Mouse (Mus musculus) adrenal gland, postnatal 36 days (tissue): ENCODE results near the gene Syngr3. TPM values are rescaled to one million over a fixed set of nuclear protein-coding genes. Genes with fewer than 3 reads are reported as not detected.
"Not testable (repeated sequence)": the region's sequence is repeated elsewhere in the genome, so short reads cannot be mapped to it uniquely, and the experiment has no call there.

ENCODE experiments used
- DNase-seq, 2 experiments: peaks; one replicate each; pipeline ENCODE4 v3.0.0; 2021; ENCODE audit warnings: mixed read lengths in 1 of 2
- long read RNA-seq, 2 experiments: library from polyadenylated mRNA; stranded (forward); transcript quantifications; one replicate each; pipeline ENCODE4 v2.0.0; 2021; ENCODE audit warnings: borderline sequencing depth in 2 of 2
- total RNA-seq, 2 experiments: library from RNA; stranded (reverse); gene quantifications; 2 replicates each; pipeline ENCODE4 v1.2.3; 2021

Gene Syngr3
- total RNA-seq: 1 to 10 TPM; 1.7 to 2.0 TPM
- long read RNA-seq, experiment 1, transcript Syngr3-201 (4 exons, 1,965 nt): major isoform, 7 of 8 reads
- long read RNA-seq, experiment 1, partial matches to known transcripts: 0 of 8 reads
- long read RNA-seq, experiment 1, other reads (novel, unspliced or antisense): 1 of 8 reads
- long read RNA-seq, experiment 2, partial matches to known transcripts: 0 of 3 reads
- long read RNA-seq, experiment 2, other reads (novel, unspliced or antisense): 0 of 3 reads

DNA sequence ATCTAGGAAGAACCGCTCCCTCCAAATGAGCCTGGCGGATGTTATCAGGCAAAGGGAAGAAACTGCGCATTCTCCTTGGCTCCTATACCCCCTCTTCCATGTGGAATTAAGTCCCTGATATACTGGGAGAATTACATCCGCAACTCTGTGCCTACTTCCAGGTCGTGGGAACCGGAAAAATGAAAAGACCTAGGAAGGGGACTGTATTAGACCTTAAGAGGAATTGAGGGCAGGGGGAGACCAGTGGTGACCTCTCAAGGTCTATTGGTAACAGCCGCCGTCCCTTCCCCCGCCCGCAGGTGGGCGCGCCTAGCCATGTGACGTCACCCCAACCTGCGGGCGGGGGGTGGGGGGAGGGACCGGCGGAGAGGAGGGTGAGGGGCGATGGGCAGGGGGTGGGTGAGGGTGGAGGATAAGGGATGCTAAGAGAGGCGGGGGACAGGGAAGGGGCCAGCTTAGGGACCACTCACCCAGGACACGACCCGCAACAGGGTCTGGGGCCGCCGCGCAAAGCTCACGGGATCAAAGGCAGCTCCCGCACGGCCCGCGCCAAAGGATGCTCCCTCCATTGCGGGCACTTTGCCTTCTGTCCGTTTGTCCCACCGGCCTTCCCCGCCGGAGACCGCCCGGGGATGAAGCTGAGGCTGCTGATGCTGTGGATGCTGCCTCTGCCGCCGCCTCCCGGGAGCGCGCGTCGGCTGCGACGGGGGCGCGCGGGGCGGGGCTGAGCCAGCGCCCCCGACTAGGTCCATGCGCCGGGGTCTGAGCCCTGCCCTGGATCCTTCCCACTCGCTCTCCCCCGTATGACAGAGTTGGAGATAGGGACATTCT is at the start of gene Syngr3:
Gene Syngr3 (minus strand): TSS at position 705 of the 831 bp plus-strand sequence.
- peak in 1 of 2 experiments; percentile 17 for DNase-seq

DNA sequence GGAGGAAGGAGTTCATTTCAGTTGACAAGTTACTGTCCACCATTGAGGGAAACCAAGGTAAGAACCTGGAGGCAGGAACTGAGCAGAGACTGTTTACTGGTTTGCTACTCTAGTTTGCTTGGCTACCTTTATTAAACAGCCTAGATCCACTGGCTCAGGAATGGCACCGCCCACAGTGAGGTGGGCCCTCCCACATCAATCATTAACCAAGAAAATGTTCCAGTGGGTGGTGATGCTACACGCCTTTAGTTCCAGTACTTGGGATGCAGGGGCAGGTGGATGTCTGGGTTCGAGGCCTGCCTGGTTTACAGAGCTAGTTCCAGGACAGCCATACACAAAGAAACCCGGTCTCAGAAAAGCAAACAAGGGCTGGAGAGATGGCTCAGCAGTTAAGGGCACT is 48.5 kb upstream of the Syngr3 start:
- DNase-seq: no peak

DNA sequence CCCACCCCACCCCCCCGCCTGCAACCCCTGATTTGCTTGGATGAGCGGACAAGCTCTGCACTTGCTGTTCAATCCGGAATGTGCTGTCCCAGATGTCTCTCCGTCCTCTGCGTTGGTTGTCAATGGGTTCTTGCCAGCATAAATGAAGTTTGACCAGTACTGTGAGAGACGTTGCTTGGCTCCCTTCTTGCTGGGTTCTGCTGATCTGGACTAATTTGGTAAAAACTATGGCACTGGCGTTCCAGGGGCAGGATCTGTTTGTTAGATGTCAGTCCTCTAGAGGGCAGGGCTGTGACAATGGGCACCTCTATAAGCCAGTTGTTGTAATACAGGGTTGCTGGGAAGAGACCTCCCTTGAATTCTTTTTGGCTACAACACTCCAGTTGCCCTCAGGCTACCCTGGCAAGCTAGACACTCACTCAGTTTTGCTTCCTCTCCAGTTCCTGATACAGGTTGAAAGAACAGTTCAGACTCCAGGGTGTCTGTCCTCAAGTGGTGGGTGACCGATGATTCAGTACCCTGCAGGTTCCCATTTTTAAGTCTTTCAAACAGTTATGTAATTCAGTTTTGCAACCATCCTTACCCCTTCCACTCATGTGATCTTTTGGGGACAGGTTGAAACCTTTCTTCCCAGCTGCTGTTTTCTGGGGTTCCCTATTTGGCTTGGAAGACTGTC is 47.5 kb upstream of the Syngr3 start:
- DNase-seq: no peak

DNA sequence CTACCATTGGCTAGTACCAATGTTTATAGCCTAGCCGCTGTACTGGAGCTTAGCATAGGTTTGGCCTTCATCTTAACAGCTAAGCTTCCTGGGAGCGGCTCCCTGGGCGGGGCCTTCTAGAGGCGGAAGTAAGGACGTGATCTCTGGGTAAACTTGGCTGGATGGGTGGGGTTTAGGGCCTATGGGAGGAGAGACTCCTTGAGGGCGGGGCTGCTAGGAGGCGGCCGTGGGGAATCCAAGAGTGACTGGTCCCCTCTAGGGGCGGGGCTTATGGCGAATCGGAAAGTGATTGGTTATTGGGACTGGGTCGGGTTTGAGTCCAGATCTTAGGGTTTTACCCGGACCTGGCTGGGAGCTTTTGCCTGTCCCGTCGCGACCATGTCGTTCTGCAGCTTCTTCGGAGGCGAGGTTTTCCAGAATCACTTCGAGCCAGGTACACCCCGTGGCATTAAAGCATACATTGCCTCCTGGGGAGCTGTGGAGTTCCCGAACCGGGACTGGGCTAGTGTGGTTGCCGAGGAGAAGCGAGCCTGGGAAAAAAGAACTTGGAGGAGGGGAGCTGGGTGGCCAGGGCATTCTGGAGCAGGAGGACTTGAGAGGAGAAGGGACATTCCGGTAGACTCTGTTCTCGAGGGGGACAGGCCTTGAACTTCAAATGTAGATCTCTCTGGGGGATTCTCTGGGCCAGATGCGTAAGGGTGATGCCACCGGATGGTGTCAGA is 46.7 kb upstream of the Syngr3 start, which contains the start of gene Msrb1:
Gene Msrb1 (plus strand): TSS at position 313 of the 722 bp plus-strand sequence.
- DNase-seq: peak; percentile 97 to 98

DNA sequence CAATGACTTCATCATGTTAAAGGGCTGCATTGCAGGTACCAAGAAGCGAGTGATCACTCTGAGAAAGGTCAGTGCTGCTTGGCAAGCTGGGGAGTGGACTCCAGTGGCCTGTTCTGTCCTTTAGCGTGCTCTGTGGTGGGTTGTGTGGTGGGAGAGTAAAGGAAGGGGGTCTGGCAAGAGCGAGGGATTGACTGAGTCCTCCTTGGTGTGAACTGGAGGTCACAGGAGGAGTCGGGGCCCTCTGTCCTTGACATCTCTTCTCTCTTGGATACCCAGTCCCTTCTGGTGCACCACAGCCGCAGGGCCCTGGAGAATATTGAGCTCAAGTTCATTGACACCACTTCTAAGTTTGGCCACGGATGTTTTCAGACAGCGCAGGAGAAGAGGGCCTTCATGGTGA is 45.7 kb upstream of the Syngr3 start:
- no peak for DNase-seq

DNA sequence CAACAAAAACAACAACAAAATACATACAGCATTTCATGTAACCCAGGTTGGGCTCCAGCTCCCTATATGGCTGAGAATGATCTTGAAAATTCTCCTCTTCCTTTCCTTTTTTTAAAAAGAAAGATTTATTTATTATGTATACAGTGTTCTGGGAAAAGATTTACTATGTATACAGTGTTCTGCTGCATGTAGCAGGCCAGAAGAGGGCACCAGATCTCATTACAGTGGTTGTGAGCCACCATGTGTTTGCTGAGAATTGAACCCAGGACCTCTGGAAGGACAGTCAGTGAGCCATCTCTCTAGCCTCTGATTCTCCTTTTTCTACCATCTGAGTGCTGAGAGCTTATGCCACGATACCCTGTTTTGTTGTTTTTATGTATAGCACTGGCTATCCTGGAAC is 44.8 kb upstream of the Syngr3 start:
- DNase-seq: no peak

DNA sequence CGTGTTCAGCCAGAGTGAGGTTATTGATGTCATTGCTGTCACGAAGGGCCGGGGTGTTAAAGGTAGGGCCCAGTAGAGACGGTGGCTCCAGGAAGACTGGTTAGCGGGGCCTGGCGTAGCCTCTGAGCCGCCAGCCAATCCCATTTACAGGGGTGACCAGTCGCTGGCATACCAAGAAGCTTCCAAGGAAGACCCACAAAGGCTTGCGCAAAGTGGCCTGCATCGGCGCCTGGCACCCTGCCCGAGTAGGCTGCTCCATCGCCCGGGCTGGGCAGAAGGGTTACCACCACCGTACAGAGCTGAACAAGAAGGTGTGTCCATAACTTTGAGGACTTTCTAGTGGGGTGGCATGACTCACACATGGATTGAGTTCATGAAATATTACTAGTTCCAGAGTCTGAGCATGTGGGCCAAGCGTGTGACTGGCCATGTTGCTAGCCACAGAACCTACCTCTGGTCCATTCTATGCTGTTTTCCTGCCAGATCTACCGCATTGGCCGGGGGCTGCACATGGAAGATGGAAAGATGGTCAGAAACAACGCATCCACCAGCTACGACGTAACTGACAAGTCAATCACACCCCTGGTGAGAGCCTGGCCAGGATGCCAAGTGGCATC is 43.8 kb upstream of the Syngr3 start:
- no peak for DNase-seq

DNA sequence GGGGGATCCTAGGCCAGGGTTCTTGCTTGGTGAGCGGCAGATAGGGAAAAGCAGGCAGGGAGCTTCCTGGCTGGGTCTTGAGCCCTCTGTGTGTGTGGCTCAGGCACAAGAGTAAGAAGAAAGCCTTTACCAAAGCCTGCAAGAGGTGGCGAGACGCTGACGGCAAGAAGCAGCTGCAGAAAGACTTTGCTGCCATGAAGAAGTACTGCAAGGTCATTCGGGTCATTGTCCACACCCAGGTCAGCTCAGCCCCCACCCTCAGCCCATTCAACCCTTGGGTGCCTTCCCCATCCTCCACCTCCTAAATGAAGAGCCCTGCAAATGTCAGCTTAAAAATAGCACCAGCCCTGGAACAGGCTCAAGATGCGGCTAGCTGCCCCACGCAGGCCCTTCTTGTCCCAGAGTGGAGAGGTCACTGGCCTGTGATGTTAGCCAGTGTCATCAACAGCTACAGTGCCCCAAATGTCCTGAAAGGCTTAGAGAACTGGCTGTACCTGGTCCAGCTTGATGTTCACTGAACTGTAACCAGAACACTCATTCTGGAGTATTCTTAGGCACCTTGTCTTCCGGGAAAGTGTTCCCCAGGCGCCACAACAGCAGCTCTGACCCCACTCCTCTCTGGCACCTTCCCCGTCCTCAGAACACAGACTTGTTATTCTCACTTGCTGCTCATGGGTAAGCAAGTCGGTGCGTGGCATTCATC is 42.6 kb upstream of the Syngr3 start:
- DNase-seq: no peak

DNA sequence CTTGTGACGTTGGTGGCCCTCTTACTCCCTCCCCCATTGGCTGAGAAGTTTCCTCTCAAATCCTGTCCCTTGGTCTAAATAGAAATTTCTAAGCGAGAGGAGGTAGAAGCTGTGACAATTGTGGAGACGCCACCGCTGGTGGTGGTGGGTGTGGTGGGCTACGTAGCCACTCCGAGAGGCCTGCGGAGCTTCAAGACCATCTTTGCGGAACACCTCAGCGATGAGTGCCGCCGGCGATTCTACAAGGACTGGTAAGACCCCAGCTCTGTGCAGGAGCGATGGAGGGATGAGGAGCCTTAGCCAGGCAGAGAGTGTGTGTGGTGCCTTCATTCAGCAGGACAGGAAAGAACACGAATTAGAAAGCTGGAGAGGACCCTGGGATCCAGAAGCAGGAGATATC is 41.0 kb upstream of the Syngr3 start:
- no peak for DNase-seq

DNA sequence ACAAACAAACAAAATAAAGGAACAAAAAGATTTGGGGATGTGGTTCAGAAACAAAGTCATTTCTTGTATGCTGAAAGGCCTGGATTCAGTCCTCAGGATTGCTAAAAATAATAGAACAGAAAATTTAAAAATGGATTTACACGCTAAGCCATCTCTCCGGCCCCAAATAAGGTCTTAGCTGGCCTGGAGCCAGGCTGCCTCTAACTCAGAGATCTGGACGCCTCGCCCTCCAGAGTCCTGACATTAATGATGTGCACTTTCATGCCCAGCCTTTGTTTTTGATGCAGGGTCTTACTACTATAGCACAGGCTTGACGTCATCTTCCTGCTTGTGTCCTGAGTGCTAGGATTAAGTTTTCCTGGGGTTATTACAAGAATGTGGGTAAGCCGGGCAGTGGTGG is 39.3 kb upstream of the Syngr3 start:
- DNase-seq: no peak

DNA sequence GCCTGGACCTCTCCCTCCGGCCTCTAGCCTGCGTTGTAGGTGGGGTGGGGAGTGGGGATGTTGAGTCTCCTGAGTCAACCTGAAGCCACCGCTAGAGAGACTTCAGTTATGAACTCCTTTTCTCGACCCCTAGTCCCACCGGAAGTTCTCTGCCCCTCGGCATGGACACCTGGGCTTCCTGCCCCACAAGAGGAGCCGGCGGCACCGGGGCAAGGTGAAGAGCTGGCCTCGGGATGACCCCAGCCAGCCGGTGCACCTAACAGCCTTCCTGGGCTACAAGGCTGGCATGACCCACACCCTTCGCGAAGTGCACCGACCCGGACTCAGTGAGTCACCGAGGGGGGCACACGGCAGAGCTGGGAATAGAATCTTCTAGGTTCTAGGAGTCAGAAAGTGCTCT is 38.4 kb upstream of the Syngr3 start:
- DNase-seq: no peak

DNA sequence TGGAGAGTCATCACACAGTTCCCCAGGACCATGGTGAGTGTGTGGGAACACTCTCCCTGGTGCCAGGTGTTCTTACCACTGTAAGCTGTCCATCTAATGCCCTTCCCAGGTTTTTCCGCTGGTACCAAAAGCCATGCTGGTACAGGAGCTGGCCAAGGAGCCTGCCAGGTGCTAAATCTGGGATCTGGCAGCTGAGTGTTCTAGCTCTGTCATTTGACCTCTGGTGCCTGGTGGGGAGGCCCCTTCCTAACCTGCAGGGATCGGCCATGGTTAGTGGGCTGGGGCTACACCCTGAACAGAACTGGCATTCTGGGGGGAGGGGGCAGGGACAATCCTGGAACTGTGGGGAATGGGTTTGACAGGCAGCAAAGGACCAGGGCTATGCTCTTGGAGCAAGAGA is 37.9 kb upstream of the Syngr3 start, which contains the start of gene Rpl3l:
Gene Rpl3l (plus strand): TSS at position 203 of the 400 bp plus-strand sequence.
- no peak for DNase-seq

DNA sequence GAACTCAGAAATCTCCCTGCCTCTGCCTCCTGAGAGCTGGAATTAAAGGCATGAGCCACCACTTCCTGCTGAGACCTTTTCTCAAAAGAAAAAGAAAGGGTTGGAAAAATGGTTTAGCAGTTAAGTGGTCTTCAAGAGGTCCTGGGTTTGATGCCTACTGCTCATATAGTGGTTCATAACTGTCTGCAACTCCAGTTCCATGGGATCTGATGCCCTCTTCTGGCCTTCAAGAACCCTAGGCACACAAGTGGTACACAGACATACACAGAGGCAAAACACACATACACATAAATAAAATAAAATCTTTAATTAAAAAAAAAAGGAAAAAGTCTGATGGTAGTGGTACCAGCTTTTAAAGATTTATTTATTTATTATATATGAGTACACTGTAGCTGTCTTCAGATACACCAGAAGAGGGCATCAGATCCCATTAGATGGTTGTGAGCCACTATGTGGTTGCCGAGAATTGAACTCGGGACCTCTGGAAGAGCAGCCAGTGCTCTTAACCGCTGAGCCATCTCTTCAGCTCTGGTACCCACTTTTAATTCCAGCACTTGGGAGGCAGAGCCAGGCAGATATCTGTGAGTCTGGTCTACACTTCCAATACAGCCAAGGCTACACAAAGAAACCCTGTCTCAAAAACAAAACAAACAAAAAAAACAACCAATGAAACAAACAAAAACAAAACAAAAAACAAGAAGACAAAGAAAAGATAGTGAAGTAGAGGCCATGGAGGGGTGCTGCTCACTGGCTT is 36.1 kb upstream of the Syngr3 start:
- no peak for DNase-seq

DNA sequence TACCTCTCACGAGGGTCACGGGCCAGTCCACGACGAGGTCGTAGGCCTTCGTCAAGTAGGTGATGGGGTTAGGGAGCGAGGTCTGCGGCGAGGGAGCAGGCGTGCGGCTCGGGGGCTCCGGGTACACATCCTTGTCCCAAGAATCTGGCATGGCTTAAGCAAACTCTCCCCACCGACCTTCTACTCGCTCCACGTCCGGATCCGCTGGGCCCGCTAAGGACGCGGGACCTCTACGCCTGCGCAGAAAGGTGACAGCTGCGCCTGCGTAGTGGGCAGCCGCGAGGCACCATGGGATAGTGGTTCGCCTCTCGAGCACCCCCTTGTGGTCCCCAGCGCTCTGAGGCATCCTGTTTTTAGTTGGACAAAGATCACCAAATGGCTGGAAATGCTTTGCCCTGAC is 34.4 kb upstream of the Syngr3 start, which contains the start of gene Ndufb10:
Gene Ndufb10 (minus strand): TSS at position 295 of the 400 bp plus-strand sequence.
- DNase-seq: peak; percentile 97 to 98

DNA sequence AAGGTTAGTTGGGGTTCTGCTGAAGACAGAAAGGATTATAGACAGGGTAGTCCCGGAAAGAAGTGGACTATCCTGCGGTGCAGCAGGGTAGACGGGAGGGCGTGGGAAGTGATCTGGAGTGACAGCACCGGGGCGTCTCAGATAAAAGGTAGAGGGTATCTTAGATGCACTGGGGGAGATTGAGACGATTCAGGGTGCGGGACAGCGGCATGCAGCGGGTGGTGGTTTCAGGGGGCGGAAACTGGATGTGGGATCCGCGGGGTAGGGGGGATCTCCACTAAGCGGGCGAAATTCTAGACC is 34.1 kb upstream of the Syngr3 start:
- DNase-seq: peak in 1 of 2 experiments; percentile 30

DNA sequence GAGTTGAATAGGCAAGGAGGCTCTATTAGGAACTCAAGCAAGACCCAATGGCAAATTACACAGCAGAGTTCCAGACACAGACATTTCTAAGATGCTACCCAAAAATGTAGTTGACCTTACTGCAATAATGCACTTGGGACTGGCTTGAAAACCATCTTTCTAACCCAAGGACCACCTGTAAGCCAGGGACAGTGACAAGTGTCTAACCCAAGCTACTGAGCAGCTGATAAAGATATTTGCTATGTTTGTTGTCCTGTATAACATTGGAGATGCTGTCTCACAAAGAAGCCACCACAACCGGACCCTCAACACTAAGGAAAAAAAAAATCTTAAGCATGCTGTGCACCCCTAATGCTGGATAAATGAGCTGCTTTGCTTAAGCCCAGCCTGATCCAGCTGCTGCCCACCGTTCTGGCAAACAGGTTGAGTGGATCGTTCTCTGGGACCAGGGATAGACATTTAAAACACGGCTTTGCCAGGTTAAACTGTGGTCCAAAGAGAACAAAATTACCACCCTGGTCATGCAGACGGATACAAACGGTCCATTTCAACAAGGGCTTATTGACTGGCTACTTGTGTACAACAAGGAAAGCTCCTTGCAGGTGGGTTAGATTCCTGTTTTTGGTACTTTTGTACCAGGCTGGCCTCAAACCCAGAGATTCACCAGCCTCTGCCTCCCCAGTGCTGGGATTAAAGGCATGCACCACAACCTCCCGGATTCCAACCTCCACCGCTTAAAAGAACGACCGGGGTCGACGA is 33.5 kb upstream of the Syngr3 start:
- no peak for DNase-seq

DNA sequence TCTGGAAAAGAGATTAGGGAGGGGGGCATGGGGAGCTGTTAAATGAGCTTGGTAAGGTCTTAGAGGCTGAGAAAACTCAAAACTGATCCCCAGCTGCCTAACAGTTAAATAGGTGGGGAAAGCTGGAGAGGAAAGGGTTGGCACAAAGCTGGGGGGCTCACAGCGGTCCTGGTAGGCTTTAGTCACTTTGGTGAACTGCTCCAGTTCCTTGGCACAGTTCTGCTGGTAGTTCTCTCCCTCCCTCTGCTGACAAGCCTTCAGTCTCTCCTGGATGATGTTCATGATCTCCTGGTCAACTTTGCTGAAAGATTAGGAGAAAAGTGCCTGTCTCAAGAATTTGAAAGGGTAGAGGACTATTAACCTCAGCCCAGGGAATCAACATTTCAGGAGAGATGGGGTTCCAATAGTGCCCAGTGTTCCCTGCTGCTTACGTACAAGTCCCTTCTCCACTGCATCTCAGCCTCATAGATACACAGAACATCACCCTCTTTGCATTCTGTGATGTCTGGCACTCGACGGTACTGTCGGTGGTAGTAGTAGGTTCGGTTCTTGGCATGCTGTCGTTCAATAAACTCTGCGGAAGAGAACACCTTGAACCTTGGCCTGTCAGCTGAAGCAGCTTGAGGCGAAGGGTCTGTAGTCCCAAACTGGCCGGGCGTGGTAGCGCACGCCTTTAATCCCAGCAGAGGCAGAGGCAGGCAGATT is 32.6 kb upstream of the Syngr3 start:
- no peak for DNase-seq

DNA sequence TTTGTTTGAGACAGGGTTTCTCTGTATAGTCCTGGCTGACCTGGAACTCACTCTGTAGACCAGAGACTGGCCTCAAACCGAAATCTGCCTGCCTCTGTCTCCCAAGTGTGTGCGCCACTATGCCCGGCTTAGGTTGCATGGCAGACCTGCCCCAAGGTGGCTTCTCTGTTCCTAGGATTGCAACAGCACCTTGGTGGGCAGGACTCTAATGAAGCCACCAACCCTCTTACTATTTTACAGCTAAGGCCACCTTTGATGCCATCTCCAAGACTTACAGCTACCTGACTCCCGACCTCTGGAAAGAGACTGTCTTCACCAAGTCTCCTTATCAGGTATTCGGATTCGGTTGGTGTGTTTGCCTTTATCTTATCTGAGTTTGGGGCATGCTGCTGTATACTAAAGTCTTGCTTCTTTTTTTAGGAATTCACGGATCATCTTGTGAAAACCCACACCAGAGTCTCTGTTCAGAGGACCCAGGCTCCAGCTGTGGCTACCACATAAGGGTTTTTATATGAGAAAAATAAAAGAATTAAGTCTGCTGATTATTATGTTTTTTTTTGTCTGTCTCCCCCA is 31.7 kb upstream of the Syngr3 start:
- not testable (repeated sequence) for DNase-seq

DNA sequence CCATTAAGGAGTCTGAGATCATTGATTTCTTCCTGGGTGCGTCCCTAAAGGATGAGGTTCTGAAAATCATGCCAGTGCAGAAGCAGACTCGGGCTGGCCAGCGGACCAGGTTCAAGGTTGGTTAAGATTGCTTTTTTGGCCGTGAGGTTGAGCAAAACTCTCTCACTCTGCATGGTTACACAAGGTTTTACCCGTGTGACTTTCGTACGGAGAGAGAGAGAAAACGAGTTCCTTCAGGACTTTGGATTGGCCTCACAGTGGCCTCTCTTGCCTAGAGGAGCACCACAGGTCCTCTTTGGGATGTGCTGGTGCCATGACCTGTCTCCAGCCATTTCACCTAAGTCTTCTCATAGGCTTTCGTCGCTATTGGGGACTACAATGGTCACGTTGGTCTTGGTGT is 30.9 kb upstream of the Syngr3 start:
- DNase-seq: not testable (repeated sequence)
